Mouse (Mus musculus): ENCODE measurements around the gene Gal3st2b. TPM values are rescaled to one million over a fixed set of nuclear protein-coding genes. Genes with fewer than 3 reads are reported as not detected.
A peak's percentile ranks its signal among the peaks of the same experiment; 100 is the strongest.
"Not testable (repeated sequence)": the region's sequence is repeated elsewhere in the genome, so short reads cannot be mapped to it uniquely, and the experiment has no call there.

Gal3st2b gene
- under 1 TPM in 1 of 2 experiments, not detected in 1; 0.12 TPM for polyA plus RNA-seq (2017; shearing (Covaris generic))

- not testable (repeated sequence) for ATAC-seq
Measured at GRCm38 (mm10) chr1:93918011-93918410, at the start of gene Gal3st2b. TSS of gene Gal3st2b (plus strand) at chr1:93918311.

GRCm38 (mm10) chr1:93871594-93872105 is 46.5 kb upstream of the Gal3st2b start:
- ATAC-seq = not testable (repeated sequence)

GRCm38 (mm10) chr1:93874405-93874804 is 43.7 kb upstream of the Gal3st2b start:
- ATAC-seq = not testable (repeated sequence)

GRCm38 (mm10) chr1:93881778-93882177 is 36.3 kb upstream of the Gal3st2b start:
- ATAC-seq = not testable (repeated sequence)

- ATAC-seq = not testable (repeated sequence)
Measured at GRCm38 (mm10) chr1:93890936-93891335, 27.2 kb upstream of the Gal3st2b start.

- not testable (repeated sequence) for ATAC-seq
Measured at GRCm38 (mm10) chr1:93897395-93897794, 20.7 kb upstream of the Gal3st2b start.

- ATAC-seq = not testable (repeated sequence)
Measured at GRCm38 (mm10) chr1:93901291-93901690, 16.8 kb upstream of the Gal3st2b start.

GRCm38 (mm10) chr1:93906690-93907089 is 11.4 kb upstream of the Gal3st2b start:
- not testable (repeated sequence) for ATAC-seq

- ATAC-seq = peak; percentile 79
Measured at GRCm38 (mm10) chr1:93908977-93909586, 9.0 kb upstream of the Gal3st2b start.

GRCm38 (mm10) chr1:93911877-93912276 is 6.2 kb upstream of the Gal3st2b start:
- not testable (repeated sequence) for ATAC-seq

GRCm38 (mm10) chr1:93917160-93917559 is 951 bp upstream of the Gal3st2b start:
- not testable (repeated sequence) for ATAC-seq

GRCm38 (mm10) chr1:93918775-93919174 is 664 bp downstream of the Gal3st2b start:
- ATAC-seq = not testable (repeated sequence)

GRCm38 (mm10) chr1:93919321-93919720 is 1.2 kb downstream of the Gal3st2b start:
- ATAC-seq = not testable (repeated sequence)

GRCm38 (mm10) chr1:93922609-93923008 is 4.5 kb downstream of the Gal3st2b start:
- not testable (repeated sequence) for ATAC-seq

GRCm38 (mm10) chr1:93923098-93923497 is 5.0 kb downstream of the Gal3st2b start:
- not testable (repeated sequence) for ATAC-seq

GRCm38 (mm10) chr1:93935378-93935777 is 17.3 kb downstream of the Gal3st2b start:
- not testable (repeated sequence) for ATAC-seq

- ATAC-seq = not testable (repeated sequence)
Measured at GRCm38 (mm10) chr1:93937807-93938206, 19.7 kb downstream of the Gal3st2b start.

- ATAC-seq = not testable (repeated sequence)
Measured at GRCm38 (mm10) chr1:93938415-93938814, 20.3 kb downstream of the Gal3st2b start.

GRCm38 (mm10) chr1:93949087-93949486 is 31.0 kb downstream of the Gal3st2b start:
- not testable (repeated sequence) for ATAC-seq

GRCm38 (mm10) chr1:93966489-93966888 is 48.4 kb downstream of the Gal3st2b start:
- not testable (repeated sequence) for ATAC-seq

- ATAC-seq = not testable (repeated sequence)
Measured at GRCm38 (mm10) chr1:93970380-93970779, 52.3 kb downstream of the Gal3st2b start.

GRCm38 (mm10) chr1:93970797-93971196 is 52.7 kb downstream of the Gal3st2b start:
- ATAC-seq = not testable (repeated sequence)

GRCm38 (mm10) chr1:93975764-93976163 is 57.7 kb downstream of the Gal3st2b start:
- not testable (repeated sequence) for ATAC-seq

- peak; percentile 65 for ATAC-seq
Measured at GRCm38 (mm10) chr1:93978287-93978686, 60.2 kb downstream of the Gal3st2b start.
